In genomic region chr3:139709794-139710193, GRCm38 (mm10) we compare ENCODE assay signal across 26 mouse cellular contexts.
DNase-seq lines count a peak whose midpoint lies in the region; ATAC-seq and TF ChIP-seq lines count a peak whose summit lies in the region.
"Had no signal": no experiment of that assay in that cellular context is flagged by ENCODE, and none has a peak within 500 bp of the region (broad histone marks: within the 10 kb centered on the region; RNA-seq: fewer than 3 reads in every experiment).

No protein-coding gene starts in this region.

- no peak for TF ChIP-seq CTCF in layer of hippocampus, adult 2 months (conservative IDR thresholded peaks at IDR 0.05)

- H3K27ac ChIP-seq in layer of hippocampus, adult 2 months: peak overlapping the region; percentile 51; the same call in 1 of the 2 replicates
- H3K27ac ChIP-seq: forebrain, embryonic 10.5 days; forebrain, embryonic 13.5 days; heart, embryonic 15.5 days; hindbrain, embryonic 10.5 days; hindbrain, embryonic 13.5 days; intestine, embryonic 15.5 days had no signal

- DNase-seq in cerebellum, adult 9-10 months: peak; percentile 19
- no peak for DNase-seq in cerebellum, adult 11-12 months
- DNase-seq in frontal cortex, postnatal 25 days (ENCODE audit: low spot score in 2 of 2): no peak
- DNase-seq in layer of hippocampus, adult 2 months (ENCODE audit: low spot score in 2 of 2): peak; percentile 16 to 34
- DNase-seq in layer of hippocampus, postnatal 25 days (ENCODE audit: extremely low spot score in 1 of 2, low spot score in 1 of 2): no peak
- peak; percentile 10 to 20 for DNase-seq in layer of hippocampus, adult 8-10 months (ENCODE audit: low spot score in 2 of 2)
- no peak for DNase-seq in retina, embryonic 14.5 days (ENCODE audit: low spot score)
- DNase-seq: adrenal gland, postnatal 10 days; adrenal gland, postnatal 36 days; B cell, adult 2 months; cerebellum, postnatal 36 days; gastrocnemius, postnatal 25 days; heart, adult 18-20 months; heart, postnatal 10 days; heart, postnatal 36 days had no signal

- peak; percentile 70 for ATAC-seq in frontal cortex, adult (ENCODE audit: low TSS enrichment)
- ATAC-seq: forebrain, embryonic 13.5 days; forebrain, embryonic 16.5 days; hindbrain, embryonic 16.5 days; intestine, embryonic 15.5 days; Patski had no signal

- H3K4me3 ChIP-seq in layer of hippocampus, adult 2 months: no peak overlapping the region
- H3K4me3 ChIP-seq: forebrain, embryonic 10.5 days; forebrain, embryonic 13.5 days; heart, embryonic 12.5 days; heart, embryonic 15.5 days; hindbrain, embryonic 10.5 days; hindbrain, embryonic 13.5 days; intestine, embryonic 15.5 days had no signal

Comparison
In these comparisons a context has a peak if more than half of its experiments do, and no peak if none do; other contexts are left out.
1. DNase-seq: peak in cerebellum, adult 9-10 months (single experiment), layer of hippocampus, adult 2 months (2 of 2) and layer of hippocampus, adult 8-10 months (2 of 2); none in cerebellum, adult 11-12 months (single experiment), frontal cortex, postnatal 25 days (0 of 2), layer of hippocampus, postnatal 25 days (0 of 2) and retina, embryonic 14.5 days (single experiment).